Mouse (Mus musculus): ENCODE measurements around the gene Pde8b. TPM values are rescaled to one million over a fixed set of nuclear protein-coding genes. Genes with fewer than 3 reads are reported as not detected.

Gene Pde8b
- total RNA-seq, 2 experiments from 2014 or later = 2.1 to 2.8 TPM

DNA sequence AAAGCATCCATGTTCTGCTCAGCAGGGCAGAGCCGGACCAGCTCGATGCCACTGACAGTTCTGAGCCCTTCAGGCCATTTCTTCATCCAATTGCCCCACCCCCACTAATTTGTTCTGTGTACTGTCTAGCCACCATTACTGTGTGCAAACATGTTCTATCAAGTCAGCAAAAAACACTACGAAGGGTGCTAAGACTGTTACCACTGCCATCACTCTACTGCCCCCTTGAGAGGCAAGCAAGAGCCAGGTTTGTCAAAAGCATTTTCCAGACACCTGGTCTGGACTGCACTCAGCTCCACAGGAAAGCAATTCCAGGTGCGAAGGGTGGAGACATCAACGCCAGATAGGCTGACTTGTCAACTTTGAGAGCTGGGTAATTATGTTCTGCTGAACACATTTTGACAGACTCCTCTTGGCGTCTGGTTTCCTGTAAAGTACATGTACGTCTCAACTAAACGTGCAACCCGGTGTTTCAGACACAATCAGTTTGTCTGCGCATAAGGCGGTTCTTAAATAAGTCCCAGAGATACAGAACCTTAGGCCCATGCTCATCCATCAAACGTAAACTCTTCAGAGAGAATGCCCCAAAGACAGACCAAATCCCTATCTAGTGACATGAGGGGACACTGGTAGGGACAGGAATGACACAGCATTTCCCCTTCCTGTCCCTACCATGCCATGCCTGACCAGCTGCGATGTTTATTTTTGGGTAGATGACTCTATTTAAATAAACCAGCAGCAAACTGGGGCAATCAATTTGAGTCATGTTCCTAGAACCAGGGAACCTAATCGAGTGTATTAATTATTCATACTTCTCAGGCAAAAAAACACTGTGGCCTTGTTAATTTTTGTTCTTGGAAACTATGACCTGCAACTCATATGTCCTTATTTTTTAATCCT, 158.3 kb downstream of the Pde8b start:
- peak in 1 of 2 experiments; percentile 1 for DNase-seq
- intact Hi-C loops (cut with DNase I) = no loop called here

DNA sequence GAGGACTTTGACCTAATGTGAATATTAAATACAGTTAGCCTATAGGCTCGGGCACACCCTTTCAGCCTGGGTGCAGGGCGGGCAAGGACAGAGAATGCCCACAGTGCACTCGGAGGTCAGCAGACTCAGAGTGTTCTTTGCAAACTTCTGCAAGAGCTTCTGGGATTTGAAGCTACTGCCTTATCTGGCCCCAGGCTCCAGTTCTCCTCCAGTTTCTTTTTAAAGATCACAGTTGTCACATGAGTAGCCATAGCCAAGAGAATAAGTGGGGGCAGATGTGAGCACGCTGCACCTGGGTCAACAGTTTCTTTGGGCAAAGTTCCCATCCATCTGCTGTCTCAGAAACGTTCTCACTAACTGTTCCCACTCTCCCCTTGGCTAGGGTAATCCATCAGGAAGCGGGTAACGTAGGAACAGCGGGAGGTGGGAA, 162.8 kb downstream of the Pde8b start:
- intact Hi-C loops (cut with DNase I) = no loop called here
- no peak for DNase-seq

DNA sequence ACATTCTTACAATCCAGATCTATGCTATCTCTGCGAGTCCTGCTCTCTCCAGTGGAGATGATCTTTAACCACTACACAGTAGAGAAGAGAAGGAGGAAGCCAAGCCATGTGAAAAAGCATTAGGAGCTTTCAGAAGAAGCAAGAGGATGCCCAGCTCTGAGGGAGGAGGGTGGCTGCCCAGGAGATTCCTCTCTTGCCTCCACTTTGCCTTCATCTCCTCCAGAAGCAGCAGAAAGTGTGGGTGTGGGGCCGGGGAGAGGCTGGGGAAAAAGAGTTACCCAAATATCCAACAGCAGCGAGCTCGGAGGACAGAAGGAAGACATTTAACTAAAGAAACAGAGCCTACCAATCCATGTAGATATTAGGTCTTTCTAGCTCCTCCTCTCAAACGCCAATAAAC, 164.1 kb downstream of the Pde8b start:
- no peak for DNase-seq
- intact Hi-C loops (cut with DNase I) = no loop called here

DNA sequence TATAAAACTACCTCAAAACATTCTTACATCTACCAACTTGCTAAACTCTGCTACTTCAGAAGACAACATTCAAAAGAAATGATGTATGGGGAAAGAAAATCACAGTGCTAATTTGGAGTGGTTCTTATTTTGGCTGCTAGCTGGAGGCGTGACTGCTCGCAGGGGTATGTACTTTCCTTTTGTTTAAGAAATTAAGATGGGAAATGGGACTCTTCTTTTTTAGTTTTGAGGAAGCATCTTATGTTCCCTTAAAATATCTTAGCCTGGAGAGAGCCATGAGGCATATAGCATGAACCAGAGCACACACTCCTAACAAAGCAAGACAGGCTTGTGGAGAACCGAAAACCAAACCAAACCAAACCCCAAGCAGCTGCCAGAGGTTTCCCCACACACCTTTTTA, 167.5 kb downstream of the Pde8b start:
- DNase-seq = no peak
- intact Hi-C loops (cut with DNase I) = no loop called here

DNA sequence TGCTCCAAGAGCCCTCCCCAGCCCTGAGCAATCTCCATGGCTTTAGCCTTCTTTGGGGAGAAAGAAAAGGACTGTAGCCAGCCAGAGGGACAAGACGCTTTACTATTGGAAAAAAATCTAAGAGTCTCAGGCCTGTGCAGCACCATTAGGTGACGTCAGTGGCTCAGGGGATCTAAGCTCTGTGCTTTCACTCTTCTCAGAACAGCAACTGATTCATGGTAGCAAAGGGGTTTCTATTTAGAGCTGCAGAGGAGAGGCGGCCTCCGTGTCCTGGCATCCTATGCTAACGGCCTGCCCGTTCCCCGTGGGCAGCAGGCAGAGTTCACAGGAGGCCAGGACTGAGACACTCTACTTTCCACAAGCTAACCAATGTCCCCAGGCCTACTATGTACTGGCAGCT, 169.1 kb downstream of the Pde8b start:
- intact Hi-C loops (cut with DNase I) = no loop called here
- DNase-seq = peak in 1 of 2 experiments; percentile 19

DNA sequence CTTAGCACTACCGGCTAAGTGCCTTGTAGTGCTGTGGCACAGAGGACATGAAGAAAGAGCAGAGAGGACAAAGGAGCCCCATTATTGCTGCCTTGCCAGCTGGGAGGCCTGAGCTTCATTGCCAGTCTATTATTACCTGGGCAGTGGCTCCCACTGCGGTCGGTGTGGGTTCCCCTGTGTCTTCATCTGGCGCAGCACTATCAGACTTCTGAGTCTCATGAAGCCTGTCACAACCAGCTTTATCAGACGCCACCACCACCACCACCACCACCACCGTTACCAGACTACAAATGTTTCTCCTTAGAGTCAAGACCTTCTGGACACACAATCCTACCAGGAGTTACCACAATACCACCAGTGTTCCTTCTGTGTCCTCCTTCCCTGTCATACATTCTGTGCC, 171.6 kb downstream of the Pde8b start:
- intact Hi-C loops (cut with DNase I) = no loop called here
- no peak for DNase-seq

DNA sequence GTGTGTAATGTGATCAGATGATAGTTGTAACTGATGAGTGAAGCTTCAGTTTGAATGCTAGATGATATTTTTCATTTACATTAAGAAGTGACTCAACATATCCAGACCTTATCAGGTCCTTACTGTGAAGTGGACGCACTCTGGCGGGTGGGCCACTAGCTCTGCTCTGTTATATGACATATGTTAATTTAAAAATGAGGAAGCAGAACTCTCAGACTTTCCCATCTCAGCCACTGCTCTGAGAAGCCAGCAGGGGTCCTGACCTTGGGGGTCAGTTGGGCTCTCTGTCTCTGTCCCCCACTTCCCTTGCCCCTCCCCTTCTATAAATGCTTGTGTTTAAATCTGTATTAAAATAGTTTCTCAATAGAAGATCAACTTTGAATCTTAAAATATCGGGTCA, 172.4 kb downstream of the Pde8b start:
- DNase-seq = no peak
- intact Hi-C loops (cut with DNase I) = no loop called here

DNA sequence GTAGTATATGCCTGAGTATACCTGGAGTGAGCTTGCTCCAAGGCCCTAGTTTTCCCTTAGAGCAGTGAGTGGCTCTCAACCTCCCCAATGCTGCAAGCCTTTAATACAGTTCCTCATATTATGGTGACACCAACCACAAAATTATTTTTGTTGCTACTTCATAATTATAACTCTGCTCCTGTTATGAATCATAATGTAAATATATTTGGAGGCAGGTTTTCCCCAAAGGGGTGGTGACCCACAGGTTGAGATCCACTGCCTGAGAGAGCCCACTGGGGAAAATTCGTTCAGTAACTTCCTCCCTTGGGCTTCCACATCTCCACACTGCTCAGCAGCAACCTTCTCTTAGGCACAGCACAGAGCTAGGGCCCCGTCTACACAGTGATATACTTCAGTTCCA, 174.0 kb downstream of the Pde8b start:
- intact Hi-C loops (cut with DNase I) = no loop called here
- DNase-seq = no peak

DNA sequence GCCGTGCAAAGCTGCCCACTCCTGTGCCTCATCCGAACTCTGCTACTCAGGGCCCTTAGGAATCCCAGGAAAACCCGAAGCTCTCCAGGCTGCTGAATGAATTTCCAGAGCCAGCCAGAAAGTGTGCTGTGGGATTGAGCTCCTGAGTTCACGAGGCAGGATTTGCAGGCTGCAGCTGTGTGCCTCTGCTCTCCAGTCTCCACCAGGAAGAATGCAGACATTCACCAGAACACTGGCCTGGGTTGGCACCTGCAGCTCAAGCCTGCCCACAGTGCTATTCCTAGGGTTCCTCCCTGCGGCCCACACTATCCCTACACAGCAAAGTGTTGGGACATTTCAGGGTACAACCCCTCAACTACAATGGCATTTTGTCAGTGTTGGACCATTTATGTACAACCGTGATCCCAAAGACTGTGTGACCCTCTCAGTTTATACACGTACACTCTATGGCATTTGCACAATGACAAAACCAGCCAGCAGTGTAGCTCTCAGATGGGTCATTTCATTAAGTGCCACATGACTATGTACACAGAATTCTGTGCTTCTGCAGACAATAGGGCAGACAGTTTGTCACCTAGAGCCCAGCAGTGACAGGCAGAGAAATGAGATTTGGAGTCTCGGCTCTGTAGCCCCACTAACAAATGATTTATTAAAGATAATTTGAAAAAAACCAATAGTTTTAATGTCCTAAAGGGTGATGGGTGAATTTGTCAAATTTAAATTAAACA, 176.5 kb downstream of the Pde8b start:
- no peak for DNase-seq
- intact Hi-C loops (cut with DNase I) = no loop called here

DNA sequence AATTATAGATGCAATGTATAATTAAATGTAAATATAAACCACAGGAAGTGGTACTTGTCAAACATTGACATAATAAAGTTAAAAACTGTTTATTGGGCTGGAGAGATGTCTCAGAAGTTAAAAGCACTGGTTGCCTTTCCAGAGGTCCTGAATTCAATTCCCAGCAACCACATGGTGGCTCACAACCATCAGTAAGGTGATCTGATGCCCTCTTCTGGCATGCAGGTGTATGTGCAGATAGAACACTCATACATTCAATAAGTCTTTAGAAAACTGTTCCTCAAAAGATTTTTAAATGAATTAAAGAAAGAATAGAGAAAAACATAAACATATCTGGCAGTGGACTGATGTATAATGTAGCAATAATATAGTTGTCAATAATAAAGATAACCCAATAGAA, 179.9 kb downstream of the Pde8b start:
- intact Hi-C loops (cut with DNase I) = no loop called here
- no peak for DNase-seq

DNA sequence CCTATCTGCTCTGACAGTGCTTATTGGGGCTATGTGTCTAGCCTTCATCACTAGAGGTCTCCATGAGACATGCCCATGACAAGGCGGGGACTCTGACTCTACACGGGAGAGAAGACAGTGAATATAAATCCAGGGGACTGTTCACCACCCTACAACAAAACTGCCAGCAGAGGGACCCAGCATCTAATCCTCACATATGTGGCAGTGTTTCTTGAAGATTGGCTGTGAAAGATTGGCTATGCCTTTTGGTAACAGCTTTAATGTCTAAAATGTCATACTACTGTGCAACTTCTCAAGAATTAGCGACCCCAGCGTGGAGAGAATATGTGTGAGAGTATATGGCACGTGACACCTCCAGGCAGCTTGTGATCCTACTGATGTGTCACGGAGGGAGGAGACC, 182.3 kb downstream of the Pde8b start:
- no peak for DNase-seq
- intact Hi-C loops (cut with DNase I) = no loop called here

DNA sequence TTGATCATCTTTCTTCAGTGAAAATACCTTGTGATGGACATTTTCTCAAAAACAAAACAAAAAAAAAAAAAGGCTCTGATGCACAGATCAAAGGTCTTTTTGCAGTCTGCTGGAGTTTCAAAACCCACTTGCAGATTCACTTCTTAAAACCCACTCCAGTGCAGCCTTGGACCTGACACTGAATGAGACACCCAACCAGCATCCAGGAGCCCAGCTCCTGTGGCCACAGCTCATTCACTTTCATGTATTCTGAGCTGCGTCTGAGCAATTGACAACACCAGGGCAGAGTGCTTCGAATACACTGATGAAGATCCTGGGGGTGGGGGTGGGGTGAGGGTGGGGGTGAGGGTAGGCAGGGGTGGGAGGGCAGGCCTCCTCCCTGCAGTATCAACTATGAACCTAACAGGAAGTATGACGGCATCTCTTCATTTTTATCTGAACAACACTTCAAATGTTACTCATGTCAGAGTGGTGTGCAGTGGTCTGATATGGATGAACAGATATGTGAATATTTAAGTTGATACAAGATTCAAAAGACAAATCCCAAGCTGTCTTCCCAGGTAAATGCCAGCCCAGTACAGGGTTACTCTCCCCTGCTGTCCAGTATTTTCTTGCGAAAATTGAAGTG, 186.6 kb downstream of the Pde8b start:
- DNase-seq = no peak
- intact Hi-C loops (cut with DNase I) = no loop called here

DNA sequence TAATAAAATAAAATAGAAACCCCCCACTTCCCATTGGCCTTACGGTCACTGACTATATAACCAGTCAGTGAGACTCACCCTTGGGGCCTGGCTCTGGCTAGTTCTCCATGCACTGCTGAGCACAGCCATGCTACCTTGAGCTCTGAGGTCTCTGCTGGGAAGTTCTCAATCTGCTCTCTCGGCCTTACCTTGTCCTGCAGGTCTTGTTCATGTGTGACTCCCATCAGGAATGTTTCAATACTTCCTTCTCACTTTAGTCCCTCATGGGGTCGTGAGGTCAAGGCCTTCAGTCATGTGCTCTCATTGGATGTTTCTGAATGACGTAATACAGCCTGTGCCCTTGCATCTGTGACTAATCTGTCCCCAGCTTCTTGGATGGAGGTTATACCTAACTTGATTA, 191.3 kb downstream of the Pde8b start:
- intact Hi-C loops (cut with DNase I) = no loop called here
- no peak for DNase-seq

DNA sequence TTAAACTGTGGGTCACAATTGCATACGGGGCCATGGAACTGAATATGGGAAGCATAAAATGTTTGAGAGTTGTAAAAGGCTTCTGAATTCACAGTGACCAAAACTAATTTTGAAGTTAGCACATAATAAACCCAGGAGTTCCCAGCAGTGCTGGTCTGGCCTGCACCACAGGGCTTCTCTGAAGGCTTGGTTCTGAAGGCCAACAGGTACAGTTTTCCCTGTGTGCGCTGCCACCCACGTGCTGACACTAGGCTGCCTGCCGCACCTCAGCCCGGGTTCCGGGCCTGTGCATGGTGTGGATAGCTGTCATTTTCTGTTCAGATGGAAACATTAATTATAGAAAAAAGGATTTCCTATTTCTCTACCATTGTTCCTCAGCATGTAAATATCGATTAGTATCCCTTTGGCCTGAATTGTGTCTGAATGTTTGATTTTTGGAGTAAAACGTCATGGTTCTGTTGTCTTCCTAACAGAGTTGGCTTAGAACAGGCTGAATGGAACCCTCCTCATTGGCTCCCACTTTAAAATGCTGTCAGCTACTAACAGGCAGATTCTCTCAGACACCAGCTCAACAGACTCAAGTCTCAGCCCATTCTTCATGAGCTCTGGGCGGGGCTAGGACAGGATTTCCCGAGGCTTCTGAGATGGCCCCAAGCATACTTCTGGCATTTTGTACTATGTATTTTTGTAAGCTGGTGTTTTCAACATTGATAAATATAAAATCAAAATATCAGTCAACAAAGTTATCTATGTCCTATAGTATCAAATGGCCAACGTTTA, 193.4 kb downstream of the Pde8b start:
- DNase-seq = no peak

DNA sequence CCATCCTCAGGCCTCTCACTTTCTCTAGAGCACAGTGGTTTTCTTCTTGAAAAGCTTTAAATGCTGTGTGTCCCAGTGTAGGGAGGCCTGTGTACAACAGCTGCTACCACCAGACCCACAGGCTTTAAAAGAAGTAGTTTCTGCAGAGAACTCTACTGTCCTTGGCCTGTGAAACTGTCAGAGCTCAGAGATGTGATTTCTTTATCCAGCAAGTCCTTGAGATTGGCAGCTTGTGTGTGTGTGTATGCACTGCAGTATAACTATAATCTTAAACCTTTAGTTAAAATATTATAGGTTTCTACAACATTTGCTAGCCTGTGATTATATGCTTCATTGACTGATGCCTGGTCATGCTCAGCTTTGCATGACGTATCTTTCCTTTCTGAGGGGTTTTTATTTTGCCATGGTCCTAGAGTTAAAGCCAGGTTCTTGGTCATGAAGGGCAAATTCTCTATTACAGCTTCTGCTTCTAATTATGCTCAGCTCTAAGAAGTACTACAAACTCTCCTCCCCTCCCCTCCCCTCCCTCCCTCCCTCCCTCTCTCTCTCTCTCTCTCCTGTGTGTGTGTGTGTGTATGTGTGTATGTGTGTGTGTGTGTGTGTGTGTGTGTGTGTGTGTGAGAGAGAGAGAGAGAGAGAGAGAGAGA, 194.3 kb downstream of the Pde8b start:
- DNase-seq = no peak
- intact Hi-C loops (cut with DNase I) = no loop called here

More for the DNA sequence above, 193.4 kb downstream of the Pde8b start:
- intact Hi-C loops (cut with DNase I) = no loop called here

DNA sequence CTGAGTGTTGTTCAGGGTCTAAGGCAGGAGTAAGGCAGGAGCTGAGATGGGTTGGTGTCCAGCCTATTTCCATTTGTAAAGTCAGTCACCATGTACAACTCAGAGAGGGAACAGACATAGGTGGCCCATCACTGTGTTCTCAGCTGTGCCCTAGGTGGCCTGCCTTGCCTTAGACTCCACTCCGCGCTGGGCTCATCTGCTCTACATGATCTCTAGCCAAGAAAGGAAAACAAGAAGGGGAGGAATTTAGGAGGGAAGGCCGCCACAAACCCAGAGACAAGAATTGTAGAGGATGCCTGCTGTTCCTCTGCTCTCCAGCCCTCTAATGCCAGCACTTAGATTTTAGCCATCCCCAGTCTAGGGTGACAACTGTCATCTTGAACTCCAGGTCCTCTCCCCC, 197.7 kb downstream of the Pde8b start:
- no peak for DNase-seq
- intact Hi-C loops (cut with DNase I) = no loop called here

DNA sequence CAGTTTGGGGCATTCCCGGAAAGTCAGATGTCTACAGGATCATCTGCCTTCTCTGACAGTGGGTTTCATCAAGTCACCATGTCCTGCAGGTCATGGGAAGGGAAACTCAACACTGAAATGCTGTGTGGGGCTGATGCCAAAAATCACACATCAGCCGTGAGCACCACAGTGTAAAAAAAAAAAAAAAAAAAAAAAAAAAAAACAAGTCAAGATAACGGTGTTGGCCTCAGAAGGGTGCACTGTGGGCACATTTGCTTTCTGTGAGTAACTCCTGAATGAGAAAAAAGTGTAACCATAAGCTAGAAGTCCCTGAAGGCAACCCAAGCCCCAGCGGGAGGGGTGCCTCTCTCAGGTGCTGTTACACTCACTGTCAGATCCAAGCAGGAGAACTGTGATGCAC, 199.7 kb downstream of the Pde8b start:
- no peak for DNase-seq
- intact Hi-C loops (cut with DNase I) = no loop called here

DNA sequence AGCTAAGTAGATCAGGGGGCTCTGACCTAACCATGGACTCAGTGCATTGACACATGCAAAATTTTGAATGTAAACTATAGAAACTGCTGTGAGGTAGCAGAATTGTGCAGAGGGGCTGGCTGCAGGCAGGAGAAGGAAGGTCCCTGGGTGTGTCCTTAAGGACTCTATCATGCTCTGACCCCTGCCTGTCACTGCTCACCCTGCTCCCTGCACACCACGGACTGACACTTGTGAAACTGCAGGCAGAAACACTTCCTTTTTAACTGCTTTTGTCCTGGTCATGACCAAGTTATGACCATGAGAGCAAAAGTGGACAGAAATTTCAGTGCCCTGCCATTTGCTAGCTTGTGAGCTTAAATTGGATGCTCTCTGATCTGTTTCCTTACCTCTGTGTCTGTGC, 206.0 kb downstream of the Pde8b start:
- DNase-seq = no peak
- intact Hi-C loops (cut with DNase I) = no loop called here

DNA sequence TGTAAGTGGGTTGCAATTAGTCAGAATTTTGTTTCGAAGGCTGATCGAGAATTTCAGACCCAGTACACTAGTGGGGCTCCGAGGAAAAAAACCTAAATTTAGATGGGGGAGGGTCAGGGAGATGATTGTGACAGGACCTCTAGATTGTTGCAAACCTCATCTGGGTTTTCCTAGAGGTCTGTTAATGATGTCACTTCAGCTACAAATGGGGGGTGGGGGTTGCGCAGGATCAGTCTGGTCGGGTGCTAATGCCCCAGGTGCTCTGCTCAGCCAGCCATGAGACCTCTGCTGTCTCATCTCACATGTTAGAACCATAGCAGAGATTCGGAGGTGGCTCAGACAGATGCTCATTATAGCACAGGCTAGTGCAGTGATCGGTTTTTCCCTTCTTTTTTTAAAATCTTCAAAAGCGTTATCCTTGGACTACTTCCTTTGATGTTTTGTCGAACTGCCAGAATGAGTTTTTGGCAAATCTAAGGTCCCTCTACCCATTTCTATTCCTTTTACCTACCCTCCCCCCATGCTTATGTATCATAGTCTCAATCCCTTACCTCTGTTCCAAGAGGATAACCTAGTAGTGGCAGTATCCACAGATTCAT, 209.9 kb downstream of the Pde8b start:
- intact Hi-C loops (cut with DNase I) = no loop called here
- no peak for DNase-seq

DNA sequence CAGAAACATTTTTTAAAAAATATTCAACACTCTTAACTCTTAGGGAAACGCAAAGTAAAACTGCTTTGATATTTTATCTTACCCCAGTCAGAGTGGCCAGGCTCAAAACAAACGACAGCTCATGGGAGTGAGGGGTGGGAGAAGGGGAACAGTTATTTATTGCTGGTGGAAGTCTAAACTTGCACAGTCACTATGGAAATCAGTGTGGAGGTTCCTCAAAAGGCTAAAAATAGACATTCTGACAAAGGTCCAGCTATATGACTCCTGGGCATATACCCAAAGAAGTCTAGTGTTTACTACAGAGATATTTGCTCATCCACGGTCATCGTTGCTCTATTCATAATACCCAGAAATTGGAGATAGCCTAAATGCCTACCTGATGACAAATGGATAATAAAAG, 211.9 kb downstream of the Pde8b start:
- intact Hi-C loops (cut with DNase I) = no loop called here
- DNase-seq = no peak
